Mouse (Mus musculus) kidney, adult 18-20 months (tissue): ENCODE results near the gene B3gnt9.

Experiments used
- DNase-seq: peaks from one replicate; pipeline ENCODE4 v3.0.0; 2021

Gene B3gnt9

GRCm38 (mm10) chr8:105207675-105208273 lies 47.2 kb downstream of the B3gnt9 start:
- no peak for DNase-seq

- no peak for DNase-seq
Measured at GRCm38 (mm10) chr8:105206766-105207275, 48.1 kb downstream of the B3gnt9 start.

GRCm38 (mm10) chr8:105205748-105206147 lies 49.2 kb downstream of the B3gnt9 start:
- DNase-seq: no peak
